Mouse (Mus musculus): ENCODE data around the gene Zfp644.

- TF ChIP-seq POLR2A (IDR thresholded peaks at IDR 0.05; ENCODE audit: borderline replicate concordance, extremely low read depth, insufficient read depth, insufficient read length, poor library complexity, severe bottlenecking) (no peak), CTCF (IDR thresholded peaks at IDR 0.05; ENCODE audit: borderline replicate concordance, extremely low read depth, insufficient read depth, insufficient read length) (no peak)
Measured at GRCm38 (mm10) chr5:106660867-106661266, 36.2 kb downstream of the Zfp644 start.

All from brain, embryonic 14.5 days (tissue).